Mouse (Mus musculus) liver, postnatal 0 days (tissue): ENCODE data around the gene Immp2l.

Experiments used
- CTCF ChIP-seq: sonication (generic); IDR thresholded peaks from 2 replicates; pipeline ENCODE4 v1.5.1; 2016; ENCODE audit warnings: antibody characterized with exemption, low read depth
- EP300 ChIP-seq: IDR thresholded peaks from 2 replicates; pipeline ENCODE4 v1.6.1; 2016; ENCODE audit warnings: antibody characterized with exemption, low read depth, mild to moderate bottlenecking

DNA sequence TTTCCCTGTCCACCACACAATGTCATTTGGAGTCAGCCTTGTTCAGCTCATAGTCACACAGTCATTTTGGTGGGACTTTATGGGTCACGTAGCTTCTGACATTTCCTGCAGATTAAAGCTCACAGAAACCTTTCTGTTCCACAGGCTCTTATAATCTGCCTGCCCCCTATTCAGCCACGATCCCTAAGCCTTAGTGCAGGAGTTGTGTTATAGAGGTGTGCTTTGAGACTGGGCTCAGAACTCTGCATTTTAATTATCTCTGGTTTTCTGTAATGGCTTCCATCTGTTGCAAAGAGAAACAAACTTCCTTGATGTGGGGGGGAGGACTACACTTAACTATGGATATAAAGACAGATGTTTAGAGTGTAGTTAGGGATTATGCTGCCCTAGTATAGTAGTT, 234.0 kb downstream of the Immp2l start:
- TF ChIP-seq CTCF (no peak), EP300 (no peak)
